ENCODE assay signal across 8 mouse cellular contexts in the genomic region with DNA sequence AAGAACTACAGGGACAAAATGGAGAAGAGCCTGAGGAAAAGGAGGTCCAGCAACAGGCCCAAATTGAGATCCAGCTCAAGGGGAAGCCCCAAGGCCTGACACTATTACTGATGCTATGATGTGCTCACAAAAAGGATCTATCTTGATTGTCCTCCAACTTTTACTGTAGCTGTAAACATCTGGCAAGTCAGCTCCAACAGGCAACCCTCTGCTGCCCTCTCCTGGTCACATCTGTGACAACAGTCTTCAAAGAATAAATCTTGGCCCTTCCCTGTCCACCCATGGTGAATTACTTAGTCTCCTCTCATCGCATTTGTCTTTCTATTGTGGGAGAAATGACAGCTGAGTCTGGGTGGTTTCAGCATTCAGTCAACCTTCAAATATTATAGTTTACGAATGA.
DNase-seq lines count a peak whose midpoint lies in the region.

No protein-coding gene starts in this region.

- peak; percentile 1 to 11 for DNase-seq in frontal cortex, postnatal 36 days (ENCODE audit: low spot score in 2 of 2)
- DNase-seq in frontal cortex, postnatal 14 days (ENCODE audit: low spot score in 2 of 2) = no peak
- DNase-seq in urinary bladder, postnatal 25 days (ENCODE audit: low spot score) = peak; percentile 17
- DNase-seq in urinary bladder, postnatal 4 days (ENCODE audit: low spot score in 2 of 2) = no peak
- peak; percentile 66 for DNase-seq in embryo, embryonic 9.5 days (ENCODE audit: extremely low spot score)
- peak; percentile 8 for DNase-seq in kidney, postnatal 14 days
- DNase-seq in naive thymus-derived CD4-positive, alpha-beta T cell, adult 2 months (ENCODE audit: low read depth) = peak; percentile 59
- no peak for DNase-seq in layer of hippocampus, adult 9-10 months (ENCODE audit: low spot score)

Comparison
In these comparisons a context has a peak if more than half of its experiments do, and no peak if none do; other contexts are left out.
1. DNase-seq: peak in frontal cortex, postnatal 36 days (2 of 2), urinary bladder, postnatal 25 days (single experiment), embryo, embryonic 9.5 days (single experiment), kidney, postnatal 14 days (single experiment) and naive thymus-derived CD4-positive, alpha-beta T cell, adult 2 months (single experiment); none in frontal cortex, postnatal 14 days (0 of 2), urinary bladder, postnatal 4 days (0 of 2) and layer of hippocampus, adult 9-10 months (single experiment).